ENCODE assay signal across 10 mouse cellular contexts in genomic region chr9:100466743-100467142, GRCm38 (mm10). TPM values are rescaled to one million over a fixed set of nuclear protein-coding genes. Genes with fewer than 3 reads are reported as not detected.
A peak's percentile ranks its signal among the peaks of the same experiment; 100 is the strongest.
DNase-seq lines count a peak whose midpoint lies in the region; ATAC-seq lines count a peak whose summit lies in the region.
"Had no signal": no experiment of that assay in that cellular context is flagged by ENCODE, and none has a peak within 500 bp of the region (broad histone marks: within the 10 kb centered on the region; RNA-seq: fewer than 3 reads in every experiment).

No protein-coding gene starts in this region.

- peak; percentile 80 for ATAC-seq in cerebellum, adult (ENCODE audit: insufficient number of reproducible peaks, low FRiP score, low TSS enrichment)
- ATAC-seq: forebrain, embryonic 15.5 days had no signal

- DNase-seq in layer of hippocampus, adult 11-12 months (ENCODE audit: low spot score): peak; percentile 40
- no peak for DNase-seq in layer of hippocampus, adult 9-10 months (ENCODE audit: low spot score)
- DNase-seq in Muller cell, postnatal 12 days (ENCODE audit: inconsistent ontology term): peak; percentile 58
- peak; percentile 91 for DNase-seq in gonadal fat pad, adult 2 months (ENCODE audit: low read depth)
- no peak for DNase-seq in adrenal gland, adult 2 months
- DNase-seq in frontal cortex, postnatal 10 days (ENCODE audit: low spot score in 2 of 2): no peak
- DNase-seq: kidney, postnatal 36 days; right cerebral cortex, postnatal 4 days had no signal

RNA-seq across cellular contexts. Expression of gene Il20rb, which starts 19.8 kb away (rescaled TPM):
- 23.2 and 25.0 TPM in 2 replicates for polyA plus RNA-seq in gonadal fat pad, adult 2 months (2012; rRNA removed)
- total RNA-seq in adrenal gland, adult 2 months (2021): 1 to 10 TPM in 1 of 2 experiments, under 1 TPM in 1; 0.52 to 1.8 TPM
- 0.42 and 0.70 TPM in 2 replicates for polyA plus RNA-seq in adrenal gland, adult 2 months (2012; rRNA removed)

Comparison
In these comparisons a context has a peak if more than half of its experiments do, and no peak if none do; other contexts are left out.
1. DNase-seq: peak in layer of hippocampus, adult 11-12 months (single experiment), Muller cell, postnatal 12 days (single experiment) and gonadal fat pad, adult 2 months (single experiment); none in layer of hippocampus, adult 9-10 months (single experiment), adrenal gland, adult 2 months (single experiment) and frontal cortex, postnatal 10 days (0 of 2).
2. RNA of gene Il20rb, which starts 19.8 kb away (polyA plus RNA-seq): 23.2 to 25.0 TPM in gonadal fat pad, adult 2 months; 0.42 to 0.70 TPM in adrenal gland, adult 2 months; every median in the first group is over 10 times any median in the second.